Mouse (Mus musculus) midbrain, postnatal 0 days (tissue): Measurements from ENCODE around the gene Atp8b4. TPM values are rescaled to one million over a fixed set of nuclear protein-coding genes. Genes with fewer than 3 reads are reported as not detected.

Experiments used
- ATAC-seq: fragments of 200-750 bp; cut with Nextera tagmentation; 2 replicates; pipeline ENCODE4 v1.8.0; 2017; ENCODE audit warnings: moderate number of reproducible peaks, mild to moderate bottlenecking, moderate TSS enrichment, moderate library complexity; ENCODE audit not compliant: low FRiP score
- DNase-seq: peaks from one replicate; pipeline ENCODE4 v3.0.0-alpha.2; 2015; ENCODE audit warnings: low spot score
- H3K27ac ChIP-seq: fragments of 300-500 bp; sonication (generic); 2 replicates; pipeline ENCODE4 v1.5.1; 2014; ENCODE audit warnings: low read depth, mild to moderate bottlenecking, low read length, mixed read lengths
- H3K27me3 ChIP-seq: fragments of 300-500 bp; sonication (generic); 2 replicates; pipeline ENCODE4 v1.6.1; 2014; ENCODE audit warnings: low read length, control low read depth, mixed read lengths; ENCODE audit not compliant: insufficient read depth
- H3K36me3 ChIP-seq: fragments of 300-500 bp; sonication (generic); 2 replicates; pipeline ENCODE4 v1.6.1; 2014; ENCODE audit warnings: low read length, control low read depth, mixed read lengths; ENCODE audit not compliant: insufficient read depth
- H3K4me1 ChIP-seq: fragments of 300-500 bp; sonication (generic); 2 replicates; pipeline ENCODE4 v1.6.1; 2014; ENCODE audit warnings: mild to moderate bottlenecking, control low read depth, antibody characterized with exemption, low read length, mixed read lengths; ENCODE audit not compliant: insufficient read depth
- H3K4me2 ChIP-seq: fragments of 300-500 bp; sonication (generic); 2 replicates; pipeline ENCODE4 v1.6.1; 2014; ENCODE audit warnings: low read depth, mild to moderate bottlenecking, low read length, mixed read lengths; ENCODE audit not compliant: poor library complexity, severe bottlenecking
- H3K4me3 ChIP-seq: fragments of 300-500 bp; sonication (generic); 2 replicates; pipeline ENCODE4 v1.5.1; 2014; ENCODE audit warnings: low read depth, mild to moderate bottlenecking, low read length, moderate library complexity
- H3K9ac ChIP-seq: fragments of 300-500 bp; sonication (generic); replicated peaks from 2 replicates; pipeline ENCODE4 v1.6.1; 2014; ENCODE audit warnings: mild to moderate bottlenecking, low read length, moderate library complexity, mixed read lengths; ENCODE audit not compliant: poor library complexity, severe bottlenecking
- H3K9me3 ChIP-seq: fragments of 300-500 bp; sonication (generic); 2 replicates; pipeline ENCODE4 v1.6.1; 2016; ENCODE audit warnings: low read length, control low read depth
- CTCF ChIP-seq: IDR thresholded peaks from 2 replicates; pipeline ENCODE4 v1.5.1; 2016; ENCODE audit warnings: antibody characterized with exemption, mild to moderate bottlenecking
- WGBS: fragments of 180-500 bp; shearing (Covaris S2); extraction: QIAGEN DNeasy Blood & Tissue Kit; methylation state at CpG from one replicate; pipeline ENCODE4 v1.1.7; 2014; 5-methylcytosine and 5-hydroxymethylcytosine counted together
- polyA plus RNA-seq: library from polyadenylated mRNA; unstranded; fragments of >200 nt; fragmentation: Nextera tagmentation; extraction: Ambion mirVana; gene quantifications from 2 replicates; pipeline ENCODE4 v1.2.1, GENCODE M21; 2015
- total RNA-seq: library from RNA; depleted of rRNA; stranded (reverse); fragments of >200 nt; gene quantifications from 2 replicates; pipeline ENCODE4 v1.2.3, GENCODE M21; 2014; rRNA removed

Gene Atp8b4
- 0.14 and 0.22 TPM in 2 replicates for total RNA-seq
- not detected in 2 replicates for polyA plus RNA-seq

- H3K9ac ChIP-seq: no peak within 1 kb of the TSS
- H3K9me3 ChIP-seq: no peaks in the 10 kb centered on the region
- ATAC-seq (no peak), DNase-seq (no peak)
- TF ChIP-seq CTCF: no peak
- H3K4me1 ChIP-seq: no peaks in the 10 kb centered on the region
- H3K27me3 ChIP-seq: no peaks in the 10 kb centered on the region; the same call in 1 of the 2 replicates
- H3K36me3 ChIP-seq: no peaks in the 10 kb centered on the region
- H3K4me2 ChIP-seq: no peak within 1 kb of the TSS
- no peak within 1 kb of the TSS for H3K4me3 ChIP-seq
- no peak within 1 kb of the TSS for H3K27ac ChIP-seq
- 94% methylated on average over 6 of the region's 6 CpGs for whole genome bisulfite sequencing
Observed at GRCm38 (mm10) chr2:126500521-126500920, at the start of gene Atp8b4. Atp8b4 (minus strand) TSS chr2:126500674.

- WGBS: 90% methylated on average over 7 of the region's 7 CpGs
Observed at GRCm38 (mm10) chr2:126549681-126550080, 49.2 kb upstream of the Atp8b4 start.

GRCm38 (mm10) chr2:126546392-126546791 is 45.9 kb upstream of the Atp8b4 start:
- no peak overlapping the region for H3K9ac ChIP-seq
- H3K27ac ChIP-seq: no peak overlapping the region
- DNase-seq: no peak
- WGBS: 90% methylated on average over 3 of the region's 3 CpGs
- H3K4me1 ChIP-seq: no peaks in the 10 kb centered on the region
- no peak for TF ChIP-seq CTCF
- no peaks in the 10 kb centered on the region for H3K27me3 ChIP-seq
- ATAC-seq: no peak
- no peaks in the 10 kb centered on the region for H3K36me3 ChIP-seq
- H3K4me3 ChIP-seq: no peak overlapping the region
- H3K4me2 ChIP-seq: no peak overlapping the region
- H3K9me3 ChIP-seq: no peaks in the 10 kb centered on the region

More at GRCm38 (mm10) chr2:126549681-126550080, 49.2 kb upstream of the Atp8b4 start:
- no peaks in the 10 kb centered on the region for H3K9me3 ChIP-seq
- no peak overlapping the region for H3K9ac ChIP-seq
- H3K4me2 ChIP-seq: no peak overlapping the region
- TF ChIP-seq CTCF: no peak
- H3K4me3 ChIP-seq: no peak overlapping the region
- DNase-seq: no peak
- no peak for ATAC-seq
- H3K36me3 ChIP-seq: no peaks in the 10 kb centered on the region
- H3K27ac ChIP-seq: no peak overlapping the region
- H3K27me3 ChIP-seq: peaks cover 3% of the 10 kb centered on the region; the same call in 1 of the 2 replicates
- no peaks in the 10 kb centered on the region; the same call in 1 of the 2 replicates for H3K4me1 ChIP-seq

- Histone ChIP-seq H3K9me3 (no peaks in the 10 kb centered on the region), H3K9ac (no peak overlapping the region), H3K27ac (no peak overlapping the region), H3K36me3 (no peaks in the 10 kb centered on the region), H3K4me3 (no peak overlapping the region), H3K4me1 (no peaks in the 10 kb centered on the region), H3K4me2 (no peak overlapping the region), H3K27me3 (no peaks in the 10 kb centered on the region)
- no peak for DNase-seq
- no peak for ATAC-seq
- WGBS: 72% methylated on average over 5 of the region's 5 CpGs
- TF ChIP-seq CTCF: no peak
Observed at GRCm38 (mm10) chr2:126545297-126545696, 44.8 kb upstream of the Atp8b4 start.

- Histone ChIP-seq H3K4me1 (no peaks in the 10 kb centered on the region), H3K36me3 (no peaks in the 10 kb centered on the region), H3K27ac (no peak overlapping the region), H3K9me3 (no peaks in the 10 kb centered on the region), H3K4me3 (no peak overlapping the region), H3K27me3 (no peaks in the 10 kb centered on the region), H3K9ac (no peak overlapping the region), H3K4me2 (no peak overlapping the region)
- DNase-seq (no peak), ATAC-seq (no peak)
- TF ChIP-seq CTCF: no peak
- WGBS: 93% methylated on average over 5 of the region's 5 CpGs
Observed at GRCm38 (mm10) chr2:126542211-126542610, 41.7 kb upstream of the Atp8b4 start.

DNA sequence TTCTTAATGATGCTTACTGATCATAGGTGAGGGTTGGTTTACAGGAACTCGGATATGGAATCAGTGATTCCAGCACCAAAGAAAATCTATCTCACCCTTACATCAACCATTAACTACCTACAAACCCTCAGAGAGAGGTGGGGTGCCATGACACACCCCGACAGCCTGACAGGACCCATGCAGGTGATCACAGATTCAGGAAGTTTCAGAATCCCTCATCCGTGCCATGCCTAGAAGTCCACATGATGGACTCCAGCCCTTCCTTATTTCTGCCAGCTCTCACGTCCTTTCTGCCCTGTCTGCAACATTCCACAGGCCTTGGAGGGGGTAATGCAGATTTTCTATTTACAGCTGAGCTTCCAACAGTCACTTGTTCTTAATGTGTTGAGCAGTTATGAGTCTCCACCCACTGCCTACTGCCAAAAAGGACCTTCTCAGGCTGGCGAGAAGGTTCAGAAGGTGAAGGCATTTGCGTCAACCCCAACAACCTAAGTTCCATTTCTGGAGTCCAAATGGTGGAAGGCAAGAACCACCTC is 40.0 kb upstream of the Atp8b4 start:
- Histone ChIP-seq H3K9me3 (no peaks in the 10 kb centered on the region), H3K9ac (no peak overlapping the region), H3K4me1 (no peaks in the 10 kb centered on the region), H3K4me2 (no peak overlapping the region), H3K36me3 (no peaks in the 10 kb centered on the region), H3K4me3 (no peak overlapping the region), H3K27ac (no peak overlapping the region), H3K27me3 (no peaks in the 10 kb centered on the region)
- no peak for TF ChIP-seq CTCF
- DNase-seq (no peak), ATAC-seq (no peak)
- WGBS: 93% methylated on average over 6 of the region's 6 CpGs
